Mouse (Mus musculus) embryonic facial prominence, embryonic 10.5 days (tissue): ENCODE measurements at regions not wholly inside any gene's neighbourhood (a gene's known extent, or its start where the extent isn't known, plus 50 kb on each side); places are given as distances from the start of the nearest gene placed in this dataset.

Experiments
- DNase-seq: peaks from one replicate; pipeline ENCODE4 v3.0.0-alpha.2; 2017; ENCODE audit warnings: low spot score
- H3K27ac ChIP-seq: fragments of 300-500 bp; sonication (generic); replicated peaks from 2 replicates; pipeline ENCODE4 v1.5.1; 2016; ENCODE audit warnings: mild to moderate bottlenecking
- H3K27me3 ChIP-seq: fragments of 300-500 bp; sonication (generic); replicated peaks from 2 replicates; pipeline ENCODE4 v1.6.1; 2016; ENCODE audit warnings: low read depth, mild to moderate bottlenecking; ENCODE audit not compliant: poor library complexity, severe bottlenecking
- H3K36me3 ChIP-seq: fragments of 300-500 bp; sonication (generic); replicated peaks from 2 replicates; pipeline ENCODE4 v1.6.1; 2016; ENCODE audit warnings: mild to moderate bottlenecking, moderate library complexity
- H3K4me1 ChIP-seq: fragments of 300-500 bp; sonication (generic); 2 replicates; pipeline ENCODE4 v1.6.1; 2016
- H3K4me3 ChIP-seq: fragments of 300-500 bp; sonication (generic); 2 replicates; pipeline ENCODE4 v1.5.1; 2016; ENCODE audit warnings: mild to moderate bottlenecking, moderate library complexity
- H3K9me3 ChIP-seq: fragments of 300-500 bp; sonication (generic); 2 replicates; pipeline ENCODE4 v1.6.1; 2016; ENCODE audit warnings: mild to moderate bottlenecking
- WGBS: fragments of 180-500 bp; shearing (Covaris S2); methylation state at CpG from one replicate; pipeline ENCODE4 v1.1.7; 2016; 5-methylcytosine and 5-hydroxymethylcytosine counted together

- Histone ChIP-seq H3K9me3 (no peaks in the 10 kb centered on the region), H3K4me1 (0 out of 2 replicates have a peak, but pooled peaks cover 2% of the 10 kb centered on the region), H3K27ac (no peak overlapping the region), H3K27me3 (no peaks in the 10 kb centered on the region), H3K4me3 (no peak overlapping the region), H3K36me3 (no peaks in the 10 kb centered on the region)
- 54% methylated on average over 5 of the region's 5 CpGs for WGBS
- no peak for DNase-seq
Measured at GRCm38 (mm10) chr5:54212038-54212589, 213.8 kb downstream of the Stim2 start.

DNA sequence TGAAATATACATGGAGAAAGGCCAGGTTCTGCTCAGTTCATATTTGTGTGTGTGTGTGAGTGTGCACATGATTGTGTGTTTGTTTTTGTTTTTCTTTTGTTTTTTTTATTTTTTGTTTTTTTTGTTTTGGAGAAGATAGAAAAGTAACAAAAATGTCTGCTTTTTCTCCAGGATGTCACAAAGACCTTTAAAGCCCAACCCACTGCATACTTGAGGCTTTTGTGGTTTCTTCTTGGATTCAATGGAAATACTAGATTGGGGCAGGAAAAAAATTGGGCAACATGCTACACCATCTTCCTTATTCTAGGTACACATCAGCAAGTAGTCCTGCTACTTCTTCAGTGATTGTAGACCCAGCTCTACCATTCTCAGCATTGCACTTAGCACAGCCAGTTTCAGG is 226.7 kb downstream of the Stim2 start:
- Histone ChIP-seq H3K27ac (no peak overlapping the region), H3K27me3 (no peaks in the 10 kb centered on the region), H3K4me3 (no peak overlapping the region), H3K36me3 (no peaks in the 10 kb centered on the region), H3K4me1 (no peaks in the 10 kb centered on the region), H3K9me3 (no peaks in the 10 kb centered on the region)
- DNase-seq = no peak

GRCm38 (mm10) chr5:54234580-54234979 is 236.3 kb downstream of the Stim2 start:
- no peak overlapping the region for H3K4me3 ChIP-seq
- WGBS = 83% methylated on average over 1 of the region's 1 CpGs
- no peak overlapping the region for H3K27ac ChIP-seq
- no peaks in the 10 kb centered on the region for H3K9me3 ChIP-seq
- H3K36me3 ChIP-seq = no peaks in the 10 kb centered on the region
- no peak for DNase-seq
- no peaks in the 10 kb centered on the region for H3K27me3 ChIP-seq
- no peaks in the 10 kb centered on the region for H3K4me1 ChIP-seq

GRCm38 (mm10) chr5:54235226-54235625 is 236.9 kb downstream of the Stim2 start:
- no peak overlapping the region for H3K4me3 ChIP-seq
- H3K36me3 ChIP-seq = no peaks in the 10 kb centered on the region
- no peaks in the 10 kb centered on the region for H3K4me1 ChIP-seq
- WGBS = 63% methylated on average over 6 of the region's 6 CpGs
- H3K27ac ChIP-seq = no peak overlapping the region
- no peak for DNase-seq
- H3K27me3 ChIP-seq = no peaks in the 10 kb centered on the region
- H3K9me3 ChIP-seq = no peaks in the 10 kb centered on the region

DNA sequence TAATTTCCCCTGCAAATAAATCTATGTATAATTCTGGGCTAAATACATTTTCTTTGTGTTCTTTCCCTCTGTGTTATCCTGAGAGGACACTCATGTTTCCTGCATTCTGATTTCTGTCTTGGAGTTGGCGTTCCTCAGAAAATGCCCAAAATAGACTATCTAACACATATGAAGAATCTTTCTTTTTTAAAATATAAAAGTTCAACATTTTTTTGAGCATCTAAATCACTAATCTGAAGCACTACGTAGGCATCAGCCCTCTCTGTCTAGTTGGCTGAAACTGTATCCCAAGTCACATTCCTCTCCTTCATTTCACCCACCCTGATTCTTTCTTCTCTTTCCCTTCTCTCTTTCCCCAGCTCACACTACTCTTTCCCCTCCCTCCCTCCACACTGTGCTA is 238.9 kb downstream of the Stim2 start:
- H3K4me3 ChIP-seq = no peak overlapping the region
- no peaks in the 10 kb centered on the region for H3K9me3 ChIP-seq
- H3K36me3 ChIP-seq = no peaks in the 10 kb centered on the region
- no peak for DNase-seq
- no peaks in the 10 kb centered on the region for H3K27me3 ChIP-seq
- H3K4me1 ChIP-seq = peaks cover 7% of the 10 kb centered on the region; the same call in 1 of the 2 replicates
- WGBS = 89% methylated on average over 2 of the region's 2 CpGs
- H3K27ac ChIP-seq = no peak overlapping the region

- WGBS = 81% methylated on average over 3 of the region's 3 CpGs
- Histone ChIP-seq H3K36me3 (no peaks in the 10 kb centered on the region), H3K27ac (no peak overlapping the region), H3K27me3 (no peaks in the 10 kb centered on the region), H3K4me1 (peaks cover 7% of the 10 kb centered on the region; the same call in 1 of the 2 replicates), H3K4me3 (no peak overlapping the region), H3K9me3 (no peaks in the 10 kb centered on the region)
- DNase-seq = no peak
Measured at GRCm38 (mm10) chr5:54238646-54239167, 240.4 kb downstream of the Stim2 start.

DNA sequence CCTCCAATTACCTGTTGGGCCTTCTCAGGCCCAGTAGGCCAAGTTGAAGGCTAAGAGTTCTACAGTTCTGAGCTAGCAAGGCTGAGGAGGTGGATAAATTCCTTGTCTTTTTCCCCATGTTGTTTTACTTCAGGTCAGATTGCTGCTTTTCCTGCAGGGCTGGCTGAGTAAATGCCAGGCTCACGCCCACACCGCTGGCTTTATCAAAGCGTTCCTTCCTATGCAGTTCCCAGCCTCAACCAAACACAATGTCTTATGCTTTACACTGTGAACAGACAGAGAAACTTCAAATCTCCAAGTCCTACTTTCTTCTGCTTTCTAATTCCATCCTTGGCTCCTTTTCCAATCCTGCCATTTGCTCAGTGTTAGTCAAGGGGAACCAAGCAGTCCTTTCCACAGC is 241.3 kb downstream of the Stim2 start:
- Histone ChIP-seq H3K9me3 (no peaks in the 10 kb centered on the region), H3K27me3 (no peaks in the 10 kb centered on the region), H3K36me3 (no peaks in the 10 kb centered on the region), H3K4me1 (peaks cover 7% of the 10 kb centered on the region; the same call in 1 of the 2 replicates), H3K27ac (no peak overlapping the region), H3K4me3 (no peak overlapping the region)
- 87% methylated on average over 3 of the region's 3 CpGs for WGBS
- no peak for DNase-seq

- 42% methylated on average over 20 of the region's 20 CpGs for whole genome bisulfite sequencing
- no peaks in the 10 kb centered on the region for H3K36me3 ChIP-seq
- H3K9me3 ChIP-seq = no peaks in the 10 kb centered on the region
- no peak overlapping the region for H3K4me3 ChIP-seq
- H3K27ac ChIP-seq = no peak overlapping the region
- DNase-seq = no peak
- H3K4me1 ChIP-seq = peaks cover 7% of the 10 kb centered on the region; the same call in 1 of the 2 replicates
- H3K27me3 ChIP-seq = no peaks in the 10 kb centered on the region
Measured at GRCm38 (mm10) chr5:54241169-54241917, 243.0 kb downstream of the Stim2 start.

GRCm38 (mm10) chr5:54242126-54242525 is 243.8 kb downstream of the Stim2 start:
- Histone ChIP-seq H3K27ac (no peak overlapping the region), H3K4me3 (no peak overlapping the region), H3K4me1 (peaks cover 7% of the 10 kb centered on the region; the same call in 1 of the 2 replicates), H3K27me3 (no peaks in the 10 kb centered on the region), H3K36me3 (no peaks in the 10 kb centered on the region), H3K9me3 (no peaks in the 10 kb centered on the region)
- WGBS = 88% methylated on average over 4 of the region's 4 CpGs
- no peak for DNase-seq

DNA sequence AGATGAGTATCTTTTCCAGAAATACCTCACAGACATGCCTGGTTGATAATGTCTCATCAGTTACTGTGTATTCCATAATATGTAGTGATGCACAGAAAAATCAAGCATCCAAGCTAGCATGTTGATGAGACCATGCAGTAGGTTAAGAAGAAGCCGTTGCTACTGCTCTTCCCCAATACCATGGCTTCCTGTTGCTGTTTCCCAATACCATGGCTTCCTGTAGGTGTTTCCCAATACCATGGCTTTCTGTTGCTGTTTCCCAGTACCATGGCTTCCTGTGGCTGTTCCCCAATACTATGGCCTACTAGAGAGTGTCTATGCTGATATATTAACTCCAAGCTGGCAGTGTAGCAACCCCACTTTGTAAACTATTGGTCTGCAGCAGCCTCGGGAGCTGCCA is 253.7 kb downstream of the Stim2 start:
- no peaks in the 10 kb centered on the region for H3K4me1 ChIP-seq
- H3K27me3 ChIP-seq = no peaks in the 10 kb centered on the region
- H3K36me3 ChIP-seq = no peaks in the 10 kb centered on the region
- no peak overlapping the region for H3K4me3 ChIP-seq
- no peak for DNase-seq
- no peaks in the 10 kb centered on the region for H3K9me3 ChIP-seq
- WGBS = 91% methylated on average over 2 of the region's 2 CpGs
- H3K27ac ChIP-seq = no peak overlapping the region

DNA sequence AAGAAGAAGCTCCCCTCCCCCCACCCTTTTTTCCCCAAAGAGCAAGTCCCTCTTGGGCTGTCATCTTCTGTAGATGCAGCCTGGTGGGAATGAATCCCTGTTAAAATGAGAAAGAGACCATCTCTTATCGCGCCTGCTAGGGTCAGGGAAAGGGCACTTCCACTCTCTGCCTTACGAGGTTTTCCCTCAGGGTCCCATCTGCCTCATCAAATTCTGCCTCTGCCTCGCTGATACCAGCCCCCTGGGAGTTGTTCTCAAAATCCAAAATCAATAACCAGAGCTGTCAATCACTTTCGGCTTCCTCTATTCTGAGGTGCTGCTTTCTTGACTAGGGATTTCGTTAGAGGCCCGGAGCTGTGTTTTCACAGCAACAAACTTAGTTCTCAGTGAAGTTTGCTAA is 255.7 kb downstream of the Stim2 start:
- H3K9me3 ChIP-seq = no peaks in the 10 kb centered on the region
- no peaks in the 10 kb centered on the region for H3K4me1 ChIP-seq
- H3K27me3 ChIP-seq = no peaks in the 10 kb centered on the region
- no peak overlapping the region for H3K27ac ChIP-seq
- no peak overlapping the region for H3K4me3 ChIP-seq
- H3K36me3 ChIP-seq = no peaks in the 10 kb centered on the region
- no peak for DNase-seq
- 46% methylated on average over 7 of the region's 7 CpGs for WGBS

DNA sequence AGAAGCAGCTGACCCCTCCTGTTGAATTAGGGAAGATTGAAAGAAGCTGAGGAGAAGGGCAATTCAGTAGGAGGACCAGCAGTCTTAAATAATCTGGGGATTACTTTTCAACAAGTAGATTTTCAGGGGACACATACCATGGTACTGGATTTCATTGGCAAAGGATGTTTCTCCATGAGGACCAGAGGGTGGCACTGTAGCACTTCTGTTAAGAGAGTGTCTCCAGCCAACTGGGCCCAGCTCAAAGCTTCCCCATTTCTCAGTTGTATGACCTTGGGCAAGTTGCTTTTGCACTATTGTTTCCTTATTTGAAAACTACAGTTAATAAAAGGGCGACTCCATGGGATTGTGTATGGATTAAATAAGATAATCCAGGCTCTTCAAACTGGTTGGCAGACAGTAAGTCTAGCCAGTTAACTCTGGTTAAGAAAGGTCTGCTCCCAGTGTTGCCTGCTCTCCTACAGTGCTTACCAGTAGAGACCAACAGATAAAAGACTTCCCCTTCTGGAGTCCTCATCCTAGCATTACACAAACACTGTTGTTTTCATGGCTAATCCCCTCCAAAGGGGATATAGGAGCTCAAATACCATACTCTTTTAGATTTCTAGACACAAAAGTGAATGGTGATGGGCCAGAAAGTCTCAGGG is 259.9 kb downstream of the Stim2 start:
- DNase-seq = peak; percentile 35
- H3K27ac ChIP-seq = no peak overlapping the region
- WGBS = 26% methylated on average over 1 of the region's 1 CpGs

More for the DNA sequence above, 259.9 kb downstream of the Stim2 start:
- H3K4me3 ChIP-seq = no peak overlapping the region
- H3K9me3 ChIP-seq = no peaks in the 10 kb centered on the region
- no peaks in the 10 kb centered on the region for H3K36me3 ChIP-seq
- no peaks in the 10 kb centered on the region for H3K4me1 ChIP-seq
- no peaks in the 10 kb centered on the region for H3K27me3 ChIP-seq
